Mouse (Mus musculus): ENCODE data around the gene Acmsd.
"Not testable (repeated sequence)": the region's sequence is repeated elsewhere in the genome, so short reads cannot be mapped to it uniquely, and the experiment has no call there.

Gene Acmsd

DNA sequence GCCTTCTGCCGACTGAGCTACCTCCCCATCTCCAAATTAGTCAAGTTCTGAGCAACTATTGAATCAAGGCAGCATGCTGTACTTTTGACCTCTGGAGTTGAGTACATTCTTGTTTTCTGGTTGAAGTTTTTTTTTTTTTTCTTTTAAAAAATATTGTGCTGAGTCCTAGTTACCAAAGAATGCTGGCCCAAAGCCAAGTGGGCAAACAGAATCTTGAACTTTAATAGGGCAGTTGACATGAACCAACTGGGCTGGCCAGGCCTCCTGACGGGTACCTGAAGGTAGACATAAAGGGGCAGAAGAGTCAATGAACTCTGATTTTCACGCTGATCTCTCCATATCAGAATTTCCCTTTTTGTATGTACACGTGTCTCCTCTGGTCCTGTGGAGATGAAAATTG, at the start of gene Acmsd:
Acmsd (plus strand) TSS at position 318 of the 400 bp plus-strand sequence.
- DNase-seq (ENCODE audit: low read depth, low spot score), result no peak

DNA sequence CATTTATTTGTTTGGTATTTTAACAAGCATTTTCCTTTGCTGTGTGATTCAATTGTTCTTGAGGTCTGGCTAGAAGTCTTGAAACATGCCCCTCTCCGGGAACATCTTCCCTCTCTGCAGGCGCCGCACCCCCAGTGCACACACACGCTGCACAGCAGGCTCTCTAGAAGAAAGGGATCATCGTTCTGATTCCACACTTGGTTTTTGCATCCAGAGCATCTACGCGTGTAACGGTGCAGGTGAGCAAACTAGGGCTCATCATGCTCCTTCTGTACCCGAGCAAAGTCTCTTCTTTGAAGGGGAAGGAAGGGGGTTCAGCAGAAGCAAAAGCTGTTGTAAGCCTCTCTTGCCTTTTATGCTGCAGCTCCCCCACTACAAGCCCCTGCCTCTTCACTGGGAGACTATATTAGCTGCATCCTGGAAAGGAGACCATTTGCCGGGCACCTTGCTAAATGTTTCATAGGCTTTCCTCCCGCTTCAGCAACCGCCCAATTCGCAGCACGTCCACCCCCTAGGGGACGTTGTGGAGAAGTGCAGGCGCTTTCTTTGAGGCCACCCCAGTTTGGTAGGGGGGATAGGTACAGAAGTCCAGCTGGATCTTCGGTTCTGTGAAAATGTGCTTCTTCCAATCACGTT, 49.6 kb upstream of the Acmsd start, which contains the start of gene Tmem163:
Tmem163 (minus strand) TSS at position 51 of the 636 bp plus-strand sequence.
- no peak for DNase-seq (ENCODE audit: low read depth, low spot score)

DNA sequence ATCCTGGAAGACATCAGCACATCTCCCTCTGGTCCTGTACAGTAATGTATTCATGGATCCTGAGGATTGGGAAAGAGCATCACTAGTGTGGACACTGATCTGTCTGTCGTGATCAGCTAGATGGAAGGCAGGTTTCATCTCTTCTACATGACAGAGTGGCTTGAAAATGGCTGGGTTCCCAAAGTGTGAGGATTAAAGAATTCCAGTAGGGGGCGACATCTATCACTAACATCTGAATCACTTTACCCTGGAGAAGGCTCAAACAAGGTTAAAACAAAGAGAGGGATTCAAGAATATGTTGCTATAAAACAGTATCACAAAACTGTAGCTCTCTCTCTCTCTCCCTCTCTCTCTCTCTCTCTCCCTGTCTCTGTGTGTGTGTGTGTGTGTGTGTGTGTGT, 32.7 kb upstream of the Acmsd start:
- no peak for DNase-seq (ENCODE audit: low read depth, low spot score)

DNA sequence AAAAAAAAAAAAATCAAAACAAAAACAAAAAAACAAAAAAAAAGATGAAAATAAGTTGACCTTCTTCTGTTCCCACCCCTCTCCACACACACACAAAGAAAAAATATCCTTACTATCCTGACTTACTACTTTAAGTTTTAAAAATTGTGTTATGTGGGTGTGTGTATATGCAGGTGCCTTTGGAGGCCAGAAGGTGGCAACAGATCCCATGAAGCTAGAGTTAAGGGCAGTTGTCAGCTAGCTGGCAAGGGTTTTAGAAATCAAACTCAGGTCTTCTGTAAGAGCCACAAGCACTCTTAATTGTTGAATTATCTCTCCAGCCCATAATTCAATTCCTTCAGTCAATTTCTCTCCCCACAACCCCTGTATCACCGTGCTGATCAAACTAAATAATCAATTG, 27.0 kb upstream of the Acmsd start:
- DNase-seq (ENCODE audit: low read depth, low spot score), result no peak

DNA sequence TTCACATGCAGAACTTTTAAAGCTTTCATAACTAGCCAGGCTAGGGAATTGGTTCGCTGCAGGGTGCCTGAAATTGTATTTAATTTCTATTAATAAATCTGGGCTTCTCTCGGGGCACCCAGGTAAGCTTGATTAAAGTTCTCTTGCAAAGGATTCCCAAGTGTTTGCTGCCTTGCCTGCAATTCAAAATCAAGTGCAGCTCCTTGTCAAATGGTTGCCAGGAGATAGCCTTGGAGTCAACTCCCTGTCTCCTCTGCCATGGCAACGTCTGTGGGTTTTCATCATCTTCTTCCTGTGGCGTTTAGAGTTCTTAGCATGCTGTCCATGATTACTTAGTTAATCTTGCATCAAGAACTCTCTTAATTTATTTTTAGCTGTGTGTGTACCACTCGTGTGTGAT, 22.9 kb upstream of the Acmsd start:
- no peak for DNase-seq (ENCODE audit: low read depth, low spot score)

DNA sequence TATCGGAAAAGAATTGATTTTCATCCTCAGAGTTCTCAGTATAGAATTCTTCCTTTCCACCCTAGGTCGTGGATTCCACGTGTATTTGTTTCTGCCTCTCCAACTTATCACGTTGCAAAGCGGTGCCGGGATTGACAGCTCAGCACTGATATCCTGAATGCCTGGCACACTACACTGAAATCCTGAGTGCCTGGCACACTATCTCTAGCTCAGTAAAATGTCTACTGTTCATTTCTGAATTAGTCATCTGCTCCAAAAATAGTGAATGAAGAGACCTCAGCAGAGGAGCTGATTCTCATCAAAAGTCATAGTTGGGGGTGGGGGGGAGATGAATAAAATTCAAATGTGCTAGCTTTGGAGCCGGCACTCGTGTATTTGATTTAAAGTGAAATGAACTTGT, 12.8 kb upstream of the Acmsd start:
- no peak for DNase-seq (ENCODE audit: low read depth, low spot score)

DNA sequence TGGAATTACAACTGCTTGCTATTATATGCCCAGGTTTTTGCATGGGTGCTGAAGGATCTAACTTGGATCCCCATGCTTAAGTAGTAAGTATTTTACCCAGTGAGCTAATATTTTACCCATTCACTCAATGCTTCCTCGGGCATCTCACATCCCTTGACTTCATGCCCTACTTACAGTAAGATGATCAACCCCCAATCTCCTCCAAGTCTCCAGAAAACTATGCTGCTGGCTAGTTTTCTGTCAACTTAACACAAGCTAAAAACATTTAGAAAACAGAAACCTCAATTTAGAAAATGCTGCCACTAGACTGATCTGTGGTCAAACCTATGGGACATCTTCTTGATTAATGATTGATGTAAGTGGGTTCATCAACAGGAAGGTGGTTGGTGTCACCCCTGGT, 10.9 kb upstream of the Acmsd start:
- DNase-seq (ENCODE audit: low read depth, low spot score), result no peak

DNA sequence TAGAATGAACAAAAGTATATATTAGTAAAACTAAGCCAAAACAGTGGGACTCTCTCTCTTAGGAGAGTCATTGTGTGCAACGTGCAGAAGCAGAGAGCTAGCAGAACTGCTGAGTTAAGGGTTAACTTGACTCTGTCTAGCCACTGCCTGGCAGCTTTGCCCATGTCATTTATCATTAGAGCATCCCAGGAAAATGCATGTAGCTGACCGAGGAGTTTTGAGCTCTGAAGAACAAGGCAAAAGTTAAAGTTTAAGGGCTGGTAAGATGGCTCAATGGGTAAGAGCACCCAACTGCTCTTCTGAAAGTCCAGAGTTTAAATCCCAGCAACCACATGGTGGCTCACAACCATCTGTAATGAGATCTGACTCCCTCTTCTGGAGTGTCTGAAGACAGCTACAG, 5.6 kb upstream of the Acmsd start:
- DNase-seq (ENCODE audit: low read depth, low spot score), result no peak

DNA sequence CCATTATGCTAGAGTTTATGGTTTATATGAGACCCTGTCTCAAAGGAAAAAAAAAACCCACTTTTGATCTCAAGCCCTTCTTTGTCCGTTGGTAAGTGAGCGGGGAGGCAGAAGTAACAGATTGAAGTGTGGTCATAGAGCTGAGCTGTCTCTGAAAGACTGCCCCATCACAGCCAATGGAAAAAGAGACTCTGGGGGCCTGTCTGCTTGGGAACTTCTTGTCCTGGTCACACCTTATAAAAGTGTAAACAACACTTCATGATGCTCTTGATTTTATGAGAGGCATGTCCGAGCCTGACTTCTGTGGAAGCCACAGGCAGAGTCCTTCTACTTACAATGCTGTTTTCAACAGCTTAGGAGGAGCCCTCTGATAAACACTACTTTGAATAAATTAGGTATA, 1.9 kb downstream of the Acmsd start:
- no peak for DNase-seq (ENCODE audit: low read depth, low spot score)

DNA sequence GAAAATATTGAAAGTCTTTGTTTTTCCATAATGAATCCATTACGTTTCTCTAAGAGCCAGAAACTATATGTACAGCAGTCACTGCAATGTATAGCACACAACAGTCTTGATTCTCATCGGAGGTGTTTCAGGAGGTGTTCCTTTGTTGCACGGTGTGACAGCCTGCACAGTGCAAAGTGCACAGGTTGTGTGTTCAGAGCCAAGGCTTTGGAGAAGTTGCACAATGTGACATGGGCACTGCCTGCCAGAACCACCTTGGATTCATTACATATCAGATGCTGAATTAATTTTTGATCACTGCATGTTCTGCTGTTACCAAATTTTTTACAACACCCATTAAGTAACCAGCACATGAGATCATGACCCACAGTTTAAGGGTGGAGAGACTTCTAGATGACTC, 3.2 kb downstream of the Acmsd start:
- DNase-seq (ENCODE audit: low read depth, low spot score), result no peak

DNA sequence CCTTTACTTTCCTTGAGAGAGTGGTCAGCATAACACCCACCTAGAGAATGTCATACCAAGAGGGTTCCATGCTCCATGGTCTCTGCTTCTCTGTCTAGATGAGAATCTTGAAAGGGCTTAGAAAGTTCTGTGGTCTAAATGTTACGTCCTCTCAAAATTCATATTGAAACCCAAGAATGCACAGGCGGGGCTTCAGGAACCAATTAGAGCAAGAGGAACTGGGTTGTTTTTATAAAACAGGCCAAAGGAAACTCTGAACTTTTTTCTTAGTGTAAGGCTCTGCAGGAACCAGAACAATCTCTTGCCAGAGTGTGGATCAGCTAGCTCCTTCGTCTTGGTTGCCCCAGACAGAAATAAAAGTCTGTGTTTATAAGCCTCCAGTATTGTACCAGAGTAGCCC, 3.6 kb downstream of the Acmsd start:
- DNase-seq (ENCODE audit: low read depth, low spot score), result no peak

DNA sequence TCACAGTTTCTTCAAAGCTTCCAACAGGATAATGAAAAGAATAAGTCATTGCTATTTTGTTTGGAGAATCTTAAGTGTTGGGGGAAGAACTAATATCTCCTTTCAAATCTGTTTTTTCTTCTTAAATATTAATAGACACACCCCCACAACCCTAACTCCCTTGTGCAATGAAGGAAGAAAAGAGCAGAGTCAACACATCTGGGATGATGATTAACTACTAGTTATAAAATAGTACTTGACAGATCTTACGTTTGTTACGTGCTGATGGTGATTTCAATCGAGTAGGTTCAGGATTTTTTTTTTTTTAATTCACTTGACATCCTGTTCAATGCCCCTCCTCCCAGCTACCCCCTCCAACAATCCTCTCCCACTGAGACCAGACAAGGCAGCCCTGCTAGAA, 6.1 kb downstream of the Acmsd start:
- no peak for DNase-seq (ENCODE audit: low read depth, low spot score)

DNA sequence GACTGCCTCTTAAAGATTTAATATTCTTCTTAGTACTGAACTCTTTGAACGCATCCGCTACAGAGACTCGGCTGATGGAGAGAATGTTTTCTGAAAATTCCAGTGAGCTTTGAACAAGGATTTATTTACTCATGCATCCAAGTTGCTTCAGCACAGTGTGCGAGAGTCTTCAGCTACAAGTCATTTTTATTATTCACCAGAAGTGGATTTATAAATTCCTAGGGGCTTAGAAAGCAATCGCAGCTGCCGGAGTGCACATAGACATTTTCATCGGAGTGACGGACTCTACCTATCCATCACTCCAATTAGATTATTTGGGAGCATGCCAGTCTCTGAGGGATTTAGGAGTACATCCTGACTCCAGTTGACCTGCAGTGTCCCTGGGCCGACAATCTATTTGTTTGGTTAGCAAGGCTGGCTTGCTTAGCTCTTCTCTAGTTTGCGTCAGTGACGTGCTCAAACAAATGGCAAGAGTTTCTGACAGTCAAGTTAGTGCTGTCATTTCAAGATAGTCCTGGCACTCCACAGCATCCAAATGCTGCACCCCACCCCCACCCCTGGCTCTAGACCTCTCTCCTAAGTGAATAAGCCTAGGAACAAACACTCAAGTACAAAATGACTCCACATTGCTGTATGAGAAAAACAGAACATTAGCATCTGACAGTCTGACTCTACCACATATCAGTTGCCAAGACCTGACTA, 21.3 kb downstream of the Acmsd start:
- DNase-seq (ENCODE audit: low read depth, low spot score), result no peak

DNA sequence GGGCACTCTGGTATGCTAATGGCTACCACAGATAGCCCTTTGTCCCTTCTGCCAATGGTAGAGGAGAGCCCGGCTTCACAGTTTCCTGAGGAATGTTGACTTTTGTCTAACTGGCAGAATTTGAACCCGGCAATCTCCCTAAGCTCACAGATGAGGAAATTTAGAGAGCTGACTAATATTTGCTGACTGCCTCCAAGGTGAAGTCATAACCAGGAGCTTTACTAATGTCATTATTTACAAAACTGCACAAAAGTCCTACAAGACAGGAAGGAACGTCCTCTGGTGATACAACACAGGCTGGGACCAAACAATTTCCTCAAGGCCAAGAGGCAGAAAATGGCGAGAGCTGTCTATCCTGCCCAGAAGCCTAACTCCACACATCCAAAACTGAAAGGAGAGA, 26.6 kb downstream of the Acmsd start:
- no peak for DNase-seq (ENCODE audit: low read depth, low spot score)

DNA sequence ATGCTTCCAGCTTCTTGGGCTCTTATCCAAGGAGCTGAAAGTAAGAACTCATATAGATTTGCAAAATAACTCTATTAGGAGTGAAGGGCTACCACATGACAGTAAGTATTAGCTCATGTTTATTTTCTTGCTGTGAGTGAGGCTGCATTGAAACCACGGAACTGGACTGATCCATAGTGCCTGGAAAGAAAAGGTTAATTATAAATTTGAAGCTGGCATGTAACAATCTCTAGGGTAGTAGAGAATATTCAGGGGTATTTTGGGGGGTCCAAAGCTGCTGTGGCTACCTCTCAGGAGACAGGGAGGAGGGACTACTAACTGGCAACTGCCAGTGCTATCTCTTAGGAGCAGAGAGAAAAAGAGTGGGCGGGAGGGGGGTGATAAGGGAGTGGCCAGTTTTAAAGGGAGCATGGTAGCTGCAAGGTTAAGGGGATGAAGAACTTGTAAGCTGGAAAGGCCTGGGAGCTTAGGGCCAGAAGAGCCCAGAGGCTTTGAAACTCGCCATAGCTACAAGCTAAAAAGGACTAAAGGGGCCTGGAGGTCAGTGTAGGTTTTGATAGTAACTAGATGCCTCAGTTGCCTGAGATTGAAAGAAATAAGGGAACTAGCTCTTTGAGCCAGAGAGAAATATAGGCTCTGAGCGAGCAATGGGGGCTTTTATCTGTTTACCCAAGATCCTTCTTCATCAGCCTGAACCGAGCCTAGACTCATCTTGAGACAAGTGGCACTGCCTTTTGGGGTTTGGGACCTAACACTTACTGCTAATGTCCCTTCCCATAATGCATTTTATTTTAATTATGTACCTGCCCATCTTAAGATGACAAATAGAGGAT, 27.3 kb downstream of the Acmsd start:
- no peak for DNase-seq (ENCODE audit: low read depth, low spot score)

DNA sequence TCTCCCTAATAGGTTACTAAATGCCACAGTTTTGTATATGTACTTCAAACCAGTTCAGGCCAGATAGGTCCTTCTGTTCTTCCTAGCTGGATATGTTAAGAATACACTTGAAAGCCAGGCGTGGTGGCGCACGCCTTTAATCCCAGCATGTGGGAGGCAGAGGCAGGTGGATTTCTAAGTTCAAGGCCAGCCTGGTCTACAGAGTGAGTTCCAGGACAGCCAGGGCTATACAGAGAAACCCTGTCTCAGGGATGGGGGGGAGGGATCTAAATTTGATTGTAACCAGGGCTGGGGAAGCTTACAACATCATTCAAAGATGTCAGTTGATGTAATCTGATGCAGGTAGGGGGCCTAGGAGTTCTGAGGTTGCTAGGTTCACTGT, 27.9 kb downstream of the Acmsd start:
- not testable (repeated sequence) for DNase-seq (ENCODE audit: low read depth, low spot score)

DNA sequence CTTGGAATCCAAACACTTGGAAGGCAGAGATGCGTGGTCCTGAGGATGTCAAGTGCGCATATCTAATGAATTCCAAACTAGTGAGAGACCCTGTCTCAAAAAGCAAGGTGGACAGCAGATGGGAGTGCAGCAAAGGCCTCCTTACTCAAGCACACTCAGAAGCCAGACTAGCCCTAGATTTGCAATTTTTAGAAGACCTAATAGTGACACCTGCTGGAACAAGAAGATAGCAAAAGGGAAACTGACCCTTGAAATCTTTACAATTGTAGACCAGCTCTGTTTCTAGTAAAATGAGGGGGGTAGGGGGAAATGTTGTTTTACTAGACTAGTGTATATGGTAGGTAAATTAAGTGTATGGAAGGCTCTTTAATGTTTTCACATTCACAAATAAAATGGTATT, 36.3 kb downstream of the Acmsd start:
- DNase-seq (ENCODE audit: low read depth, low spot score), result no peak

DNA sequence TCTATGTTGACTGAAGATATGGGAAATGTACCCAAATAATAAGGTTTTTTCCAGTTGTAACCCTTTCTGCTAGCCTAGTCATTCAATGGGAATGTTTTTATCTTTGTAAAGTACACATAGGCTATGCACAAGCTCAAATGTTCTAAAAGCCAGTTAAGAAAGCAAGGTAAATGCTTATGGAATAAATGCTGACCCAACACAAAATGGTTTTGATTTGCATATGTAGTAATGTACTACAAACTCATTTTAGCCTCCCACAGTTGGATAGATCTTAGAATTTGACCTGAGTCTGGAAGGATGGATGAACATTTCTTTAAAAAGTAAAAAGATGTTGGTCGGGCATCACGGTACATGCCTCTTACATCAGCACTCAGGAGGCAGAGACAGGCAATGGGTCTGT, 37.5 kb downstream of the Acmsd start:
- DNase-seq (ENCODE audit: low read depth, low spot score), result no peak

DNA sequence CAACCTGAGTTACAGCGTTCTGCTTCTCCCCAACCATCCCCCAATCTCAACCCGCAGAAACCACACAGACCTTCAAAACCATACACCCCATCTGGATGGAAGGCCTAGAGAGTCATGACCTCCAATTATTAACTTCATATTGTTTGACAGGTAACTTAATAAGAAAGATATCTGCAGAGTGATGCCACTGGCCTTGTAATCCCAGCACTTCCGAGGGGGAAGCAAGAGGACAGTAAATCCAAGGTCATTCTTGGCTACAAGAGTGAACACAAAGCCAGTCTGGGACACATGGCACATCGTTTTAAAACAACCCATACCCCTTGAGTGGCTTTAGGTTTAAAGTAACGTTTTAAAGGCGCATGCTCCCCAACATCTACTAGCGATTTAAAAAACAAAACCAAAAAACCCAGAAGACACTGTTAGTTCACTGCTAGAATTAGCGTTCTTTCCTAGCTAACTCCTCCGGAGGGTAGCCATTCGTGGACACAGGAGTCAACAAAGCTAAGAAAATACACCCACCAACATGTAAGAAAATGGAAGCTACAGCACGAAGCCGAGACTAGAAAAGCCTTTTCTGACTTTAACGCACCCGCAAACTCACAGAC, 44.1 kb downstream of the Acmsd start:
- DNase-seq (ENCODE audit: low read depth, low spot score), result no peak

DNA sequence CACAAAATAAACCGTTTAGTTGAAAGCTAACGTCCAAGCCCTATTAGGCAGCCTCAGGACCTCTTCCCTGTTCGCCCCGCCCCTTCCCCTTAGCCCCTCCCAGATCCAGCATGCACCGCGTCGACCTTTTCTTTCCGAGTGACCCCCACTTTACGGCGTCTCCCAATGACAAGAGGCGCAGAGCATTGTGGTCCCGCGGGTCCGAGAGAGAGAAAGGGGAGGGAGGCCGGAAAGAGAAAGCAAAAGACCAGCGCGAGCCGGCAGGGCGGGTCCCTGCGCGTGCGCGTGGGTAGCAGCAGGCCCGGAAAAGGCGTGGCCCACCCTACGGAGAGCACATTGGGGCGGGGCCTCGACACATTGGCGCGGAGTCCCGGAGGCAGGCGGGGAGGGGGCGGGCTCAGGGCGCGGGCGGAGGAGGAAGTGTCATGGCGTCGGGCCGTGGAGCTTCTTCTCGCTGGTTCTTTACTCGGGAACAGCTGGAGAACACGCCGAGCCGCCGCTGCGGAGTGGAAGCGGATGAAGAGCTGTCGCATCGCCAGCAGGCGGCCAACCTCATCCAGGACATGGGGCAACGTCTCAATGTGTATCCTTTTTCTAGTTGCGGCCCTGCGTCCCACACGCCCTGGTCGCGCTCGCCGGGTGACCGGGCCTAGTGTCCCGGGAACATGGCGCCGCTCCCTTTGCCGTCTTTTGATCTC, 44.7 kb downstream of the Acmsd start, which contains the start of gene Ccnt2:
Ccnt2 (plus strand) TSS at position 362 of the 698 bp plus-strand sequence.
- DNase-seq (ENCODE audit: low read depth, low spot score), result peak; percentile 99

DNA sequence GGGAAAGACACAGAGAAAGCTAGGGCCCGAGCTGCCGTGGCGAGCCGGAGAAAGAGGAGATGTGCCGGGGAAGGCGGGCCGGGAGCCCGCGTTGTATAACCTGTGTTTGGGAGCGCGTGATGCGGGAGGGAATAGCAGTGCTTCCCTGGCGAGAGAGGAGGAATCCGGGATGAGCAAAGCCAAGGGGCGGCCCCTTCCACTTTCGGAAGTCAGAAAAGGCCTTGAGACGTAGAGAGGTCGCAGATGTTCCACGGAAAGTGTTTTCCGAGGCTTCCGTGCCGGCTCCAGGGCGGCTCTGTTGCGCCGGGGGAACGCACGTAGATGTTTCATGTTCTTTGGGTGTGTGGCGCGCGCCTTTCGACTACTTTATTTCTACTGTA, 45.3 kb downstream of the Acmsd start:
- no peak for DNase-seq (ENCODE audit: low read depth, low spot score)

All from retina, postnatal 7 days (tissue).